Mouse (Mus musculus) forebrain, embryonic 12.5 days (tissue): ENCODE results near the gene Slc15a3. TPM values are rescaled to one million over a fixed set of nuclear protein-coding genes. Genes with fewer than 3 reads are reported as not detected.
A peak's percentile ranks its signal among the peaks of the same experiment; 100 is the strongest.

Experiments used
- ATAC-seq: fragments of 200-750 bp; cut with Nextera tagmentation; 2 replicates; pipeline ENCODE4 v1.8.0; 2017; ENCODE audit warnings: moderate TSS enrichment; ENCODE audit not compliant: low FRiP score
- H3K27ac ChIP-seq: fragments of 300-500 bp; sonication (generic); 2 replicates; pipeline ENCODE4 v1.5.1; 2016; ENCODE audit warnings: mild to moderate bottlenecking
- H3K27me3 ChIP-seq: fragments of 300-500 bp; sonication (generic); 2 replicates; pipeline ENCODE4 v1.6.1; 2016; ENCODE audit warnings: mild to moderate bottlenecking
- H3K36me3 ChIP-seq: fragments of 300-500 bp; sonication (generic); replicated peaks from 2 replicates; pipeline ENCODE4 v1.6.1; 2016; ENCODE audit warnings: mild to moderate bottlenecking
- H3K4me1 ChIP-seq: fragments of 300-500 bp; sonication (generic); 2 replicates; pipeline ENCODE4 v1.6.1; 2016
- H3K4me2 ChIP-seq: fragments of 300-500 bp; sonication (generic); 2 replicates; pipeline ENCODE4 v1.6.1; 2016; ENCODE audit warnings: mild to moderate bottlenecking, moderate library complexity
- H3K4me3 ChIP-seq: fragments of 300-500 bp; sonication (generic); replicated peaks from 2 replicates; pipeline ENCODE4 v1.5.1; 2016; ENCODE audit warnings: mild to moderate bottlenecking
- H3K9ac ChIP-seq: fragments of 300-500 bp; sonication (generic); 2 replicates; pipeline ENCODE4 v1.6.1; 2016; ENCODE audit warnings: mild to moderate bottlenecking
- H3K9me3 ChIP-seq: fragments of 300-500 bp; sonication (generic); 2 replicates; pipeline ENCODE4 v1.6.1; 2016
- WGBS: fragments of 180-500 bp; shearing (Covaris S2); methylation state at CpG from one replicate; pipeline ENCODE4 v1.1.7; 2016; 5-methylcytosine and 5-hydroxymethylcytosine counted together
- polyA plus RNA-seq: library from polyadenylated mRNA; unstranded; fragments of >200 nt; fragmentation: Nextera tagmentation; extraction: Ambion mirVana; gene quantifications from 2 replicates; pipeline ENCODE4 v1.2.1, GENCODE M21; 2016

The Slc15a3 gene
- polyA plus RNA-seq, 1 experiment from 2014 or later: 0.38 TPM

DNA sequence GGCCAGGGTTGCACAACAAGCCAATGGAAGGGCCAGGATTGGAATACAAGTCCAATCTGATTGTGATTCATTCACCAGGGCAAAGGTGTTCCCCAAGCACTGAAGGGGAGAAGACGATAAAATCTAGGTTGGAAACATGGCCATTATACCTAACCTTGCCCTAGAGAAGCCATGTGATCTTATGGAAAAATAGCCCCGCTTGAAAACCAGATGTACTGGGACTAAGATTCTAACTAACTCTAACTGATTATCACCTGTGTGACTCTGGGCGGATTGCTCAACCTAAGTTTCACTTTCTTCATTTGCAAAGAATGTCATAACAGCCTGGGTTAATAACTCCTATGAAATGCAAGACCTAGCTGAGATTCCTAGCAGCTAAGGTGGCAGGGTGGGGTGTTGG lies 15.9 kb downstream of the Slc15a3 start:
- no peak overlapping the region for H3K4me3 ChIP-seq
- H3K9me3 ChIP-seq: no peaks in the 10 kb centered on the region
- H3K36me3 ChIP-seq: peaks cover 44% of the 10 kb centered on the region
- no peaks in the 10 kb centered on the region; the same call in 1 of the 2 replicates for H3K4me1 ChIP-seq
- H3K9ac ChIP-seq: no peak overlapping the region
- H3K27me3 ChIP-seq: no peaks in the 10 kb centered on the region
- 82% methylated on average over 3 of the region's 3 CpGs for WGBS
- H3K27ac ChIP-seq: no peak overlapping the region
- no peak for ATAC-seq
- H3K4me2 ChIP-seq: no peak overlapping the region

DNA sequence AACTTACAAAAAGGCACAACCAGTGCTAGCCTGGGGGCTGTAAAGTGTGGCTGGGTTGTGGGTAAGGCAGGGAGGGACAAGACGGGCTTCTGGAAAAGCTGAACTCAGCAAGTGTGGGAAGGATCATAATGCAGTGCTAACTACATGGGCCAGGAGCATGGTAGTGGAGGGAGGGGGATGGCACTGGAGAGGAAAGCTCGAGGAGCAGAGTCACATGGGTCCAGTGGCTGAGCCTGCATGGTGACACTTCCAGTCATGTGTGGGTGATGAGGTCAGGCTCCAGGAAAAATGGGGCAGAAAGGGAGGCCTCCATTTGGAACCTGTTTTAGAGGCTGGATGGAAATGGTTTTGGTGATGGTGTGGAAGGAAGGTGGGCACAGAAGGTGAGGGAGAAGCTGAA lies 17.0 kb downstream of the Slc15a3 start:
- ATAC-seq: no peak
- H3K4me1 ChIP-seq: no peaks in the 10 kb centered on the region; the same call in 1 of the 2 replicates
- no peak overlapping the region for H3K27ac ChIP-seq
- no peaks in the 10 kb centered on the region for H3K27me3 ChIP-seq
- no peak overlapping the region for H3K9ac ChIP-seq
- peaks cover 55% of the 10 kb centered on the region for H3K36me3 ChIP-seq
- 63% methylated on average over 2 of the region's 2 CpGs for WGBS
- H3K4me3 ChIP-seq: no peak overlapping the region
- H3K4me2 ChIP-seq: no peak overlapping the region
- H3K9me3 ChIP-seq: no peaks in the 10 kb centered on the region

DNA sequence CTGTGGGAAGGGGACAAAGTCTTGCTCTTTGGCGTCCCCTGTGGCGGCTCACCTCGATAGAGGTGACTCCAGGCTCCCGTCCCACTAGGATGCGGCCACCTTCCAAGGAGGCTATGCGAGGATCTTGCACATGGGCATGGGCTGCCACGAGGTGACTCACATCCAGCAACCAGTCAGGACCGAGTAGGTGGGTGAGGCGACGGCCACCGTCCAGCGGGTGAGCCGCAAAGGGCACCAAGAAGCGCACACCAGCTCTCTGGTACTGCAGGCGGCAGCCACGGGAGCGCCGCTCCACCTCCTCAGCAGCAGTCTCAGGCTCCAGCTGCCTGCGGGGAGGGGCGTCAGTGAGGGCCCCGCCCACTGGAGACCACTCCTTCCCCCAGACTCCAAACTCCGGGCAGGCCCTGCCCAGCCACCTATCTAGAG lies 20.6 kb downstream of the Slc15a3 start:
- Histone ChIP-seq H3K4me3 (no peak overlapping the region), H3K9me3 (no peaks in the 10 kb centered on the region), H3K9ac (no peak overlapping the region), H3K4me2 (no peak overlapping the region), H3K27me3 (no peaks in the 10 kb centered on the region), H3K4me1 (no peaks in the 10 kb centered on the region; the same call in 1 of the 2 replicates), H3K27ac (no peak overlapping the region), H3K36me3 (peaks cover 90% of the 10 kb centered on the region)
- WGBS: 60% methylated on average over 22 of the region's 22 CpGs
- ATAC-seq: 0 out of 2 replicates have a peak, but pooled peaks have one; percentile 24

DNA sequence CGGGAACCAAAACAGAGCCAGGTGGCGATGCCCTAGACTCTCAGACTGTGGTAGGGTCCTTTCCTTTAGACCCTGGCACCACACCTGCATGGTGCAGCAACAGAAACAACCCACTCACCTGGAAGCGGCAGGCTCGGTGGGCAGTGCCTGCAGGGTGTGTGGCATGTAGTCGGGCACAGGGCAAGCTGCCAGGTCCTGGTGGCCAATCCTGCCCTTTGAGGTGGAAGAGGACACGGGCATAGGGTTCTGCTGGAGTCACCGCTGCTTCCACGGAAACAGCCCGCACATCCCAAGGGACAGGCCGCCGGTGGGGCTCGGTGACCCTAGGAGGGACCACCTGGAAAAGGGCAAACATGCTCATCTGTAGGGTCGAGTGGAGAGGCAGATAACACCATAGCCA lies 26.8 kb downstream of the Slc15a3 start:
- 90% methylated on average over 13 of the region's 13 CpGs for WGBS
- Histone ChIP-seq H3K4me3 (no peak overlapping the region), H3K9ac (no peak overlapping the region), H3K9me3 (no peaks in the 10 kb centered on the region), H3K4me1 (peaks cover 26% of the 10 kb centered on the region), H3K36me3 (peaks cover 64% of the 10 kb centered on the region), H3K4me2 (no peak overlapping the region), H3K27me3 (no peaks in the 10 kb centered on the region), H3K27ac (no peak overlapping the region)
- no peak for ATAC-seq

DNA sequence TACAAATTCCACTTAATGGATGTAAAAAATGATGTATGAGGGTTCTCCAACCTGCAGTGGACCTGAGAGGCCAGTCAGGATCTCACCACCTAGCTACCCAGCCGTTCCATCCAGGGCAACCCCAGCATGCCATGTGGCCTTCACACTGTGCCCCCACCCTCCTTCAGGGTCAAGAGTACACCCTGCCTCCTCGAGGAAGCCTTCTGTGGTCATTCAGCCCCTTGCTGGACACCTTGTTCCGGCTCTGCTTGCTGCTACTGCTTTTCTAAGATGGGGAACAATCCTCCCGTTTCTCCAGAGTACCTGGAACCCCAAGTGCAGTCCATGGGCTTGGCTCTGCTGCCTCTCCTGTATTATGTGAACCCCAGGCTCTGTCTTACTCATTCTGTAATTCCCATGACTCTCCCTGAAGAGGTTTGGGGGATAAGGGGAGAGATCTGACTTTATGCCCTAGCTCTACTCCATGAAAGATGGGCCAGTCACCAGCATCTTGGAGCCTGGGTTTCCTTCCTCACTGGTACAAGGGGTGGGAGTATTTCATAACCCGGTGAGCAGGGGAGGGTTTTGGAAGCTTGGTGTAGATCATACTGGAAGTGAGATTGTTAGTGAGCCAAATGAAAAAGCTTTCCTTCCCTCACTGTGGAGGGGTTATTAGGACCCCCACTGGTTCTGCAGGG lies 28.6 kb downstream of the Slc15a3 start:
- H3K36me3 ChIP-seq: peaks cover 64% of the 10 kb centered on the region
- H3K4me1 ChIP-seq: peaks cover 26% of the 10 kb centered on the region

DNA sequence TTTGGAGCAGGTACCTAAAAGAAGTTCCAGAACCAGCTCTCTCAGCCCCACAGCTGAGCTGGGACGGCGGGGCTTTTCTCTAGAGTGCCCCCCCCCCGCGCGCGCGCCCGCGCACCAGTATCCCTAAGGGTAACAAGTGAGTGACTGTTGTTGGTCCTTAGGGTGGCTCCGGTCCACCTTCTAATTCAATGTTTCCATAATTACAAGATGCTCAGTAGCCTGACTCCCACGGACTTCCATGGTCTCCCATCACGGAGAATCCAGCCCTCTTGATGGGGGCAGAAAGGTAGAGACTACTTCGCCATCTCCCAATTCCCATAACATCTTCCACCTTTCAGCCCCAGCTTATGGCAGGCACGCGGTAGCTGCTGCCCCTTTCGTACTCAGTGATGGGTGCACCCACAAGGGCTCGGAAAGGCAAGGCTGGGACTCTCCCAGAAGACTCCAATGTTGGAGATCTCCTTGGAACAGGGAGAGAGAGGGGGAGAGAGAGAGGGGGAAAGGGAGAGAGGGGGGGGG lies 29.2 kb downstream of the Slc15a3 start:
- ATAC-seq: peak; percentile 30
- H3K9ac ChIP-seq: peak overlapping the region; percentile 90
- peak overlapping the region; percentile 91 for H3K27ac ChIP-seq
- WGBS: 0% methylated on average over 17 of the region's 17 CpGs
- peaks cover 26% of the 10 kb centered on the region for H3K4me1 ChIP-seq
- no peaks in the 10 kb centered on the region for H3K9me3 ChIP-seq
- peaks cover 64% of the 10 kb centered on the region for H3K36me3 ChIP-seq
- H3K27me3 ChIP-seq: no peaks in the 10 kb centered on the region
- H3K4me3 ChIP-seq: peak overlapping the region; percentile 87
- peak overlapping the region; percentile 89 for H3K4me2 ChIP-seq

More for the DNA sequence above, 28.6 kb downstream of the Slc15a3 start:
- Histone ChIP-seq H3K4me3 (peak overlapping the region; percentile 87), H3K27ac (0 out of 2 replicates have a peak overlapping the region, but pooled peaks have one; percentile 91), H3K9me3 (no peaks in the 10 kb centered on the region), H3K9ac (peak overlapping the region; percentile 90), H3K4me2 (peak overlapping the region; percentile 89), H3K27me3 (no peaks in the 10 kb centered on the region)
- 32% methylated on average over 5 of the region's 5 CpGs for WGBS
- ATAC-seq: 0 out of 2 replicates have a peak, but pooled peaks have one; percentile 9

DNA sequence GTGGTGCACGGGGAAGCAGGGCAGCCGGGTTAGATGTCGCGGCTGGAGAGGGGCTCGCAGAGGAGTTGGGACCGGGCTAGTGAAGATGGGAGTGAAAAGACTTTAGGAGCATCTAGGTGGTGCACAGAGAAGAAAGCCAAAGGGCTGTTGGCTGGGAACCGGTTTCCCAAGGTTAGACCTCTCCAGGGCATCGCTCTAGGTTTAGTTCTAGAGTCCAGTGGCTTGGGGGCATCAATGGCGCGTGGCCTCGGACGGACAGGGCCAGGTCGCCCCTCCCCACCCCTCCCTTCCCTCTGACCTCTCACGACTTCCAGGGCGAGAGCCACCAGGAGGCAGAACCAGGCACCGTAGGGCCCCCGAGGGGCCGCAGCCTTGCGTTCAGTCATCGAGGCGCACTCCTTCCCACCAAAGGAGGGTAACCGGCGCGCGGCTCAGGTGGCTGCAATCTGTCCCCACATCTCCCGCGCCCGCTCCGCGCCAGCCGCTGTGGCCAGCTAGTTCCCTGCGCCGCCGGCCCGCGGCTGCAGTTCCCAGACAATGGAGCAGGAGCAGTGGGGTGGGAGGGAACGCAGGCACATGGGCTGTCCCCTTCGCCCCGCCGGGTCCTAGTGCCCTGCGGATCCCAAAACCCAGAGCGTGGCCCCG lies 29.8 kb downstream of the Slc15a3 start:
- 1% methylated on average over 40 of the region's 43 CpGs for WGBS
- Histone ChIP-seq H3K9me3 (no peaks in the 10 kb centered on the region), H3K36me3 (peaks cover 64% of the 10 kb centered on the region), H3K27me3 (no peaks in the 10 kb centered on the region), H3K4me2 (peak overlapping the region; percentile 89), H3K9ac (peak overlapping the region; percentile 90), H3K27ac (peak overlapping the region; percentile 91), H3K4me3 (peak overlapping the region; percentile 87), H3K4me1 (peaks cover 26% of the 10 kb centered on the region)
- peak; percentile 97 for ATAC-seq

DNA sequence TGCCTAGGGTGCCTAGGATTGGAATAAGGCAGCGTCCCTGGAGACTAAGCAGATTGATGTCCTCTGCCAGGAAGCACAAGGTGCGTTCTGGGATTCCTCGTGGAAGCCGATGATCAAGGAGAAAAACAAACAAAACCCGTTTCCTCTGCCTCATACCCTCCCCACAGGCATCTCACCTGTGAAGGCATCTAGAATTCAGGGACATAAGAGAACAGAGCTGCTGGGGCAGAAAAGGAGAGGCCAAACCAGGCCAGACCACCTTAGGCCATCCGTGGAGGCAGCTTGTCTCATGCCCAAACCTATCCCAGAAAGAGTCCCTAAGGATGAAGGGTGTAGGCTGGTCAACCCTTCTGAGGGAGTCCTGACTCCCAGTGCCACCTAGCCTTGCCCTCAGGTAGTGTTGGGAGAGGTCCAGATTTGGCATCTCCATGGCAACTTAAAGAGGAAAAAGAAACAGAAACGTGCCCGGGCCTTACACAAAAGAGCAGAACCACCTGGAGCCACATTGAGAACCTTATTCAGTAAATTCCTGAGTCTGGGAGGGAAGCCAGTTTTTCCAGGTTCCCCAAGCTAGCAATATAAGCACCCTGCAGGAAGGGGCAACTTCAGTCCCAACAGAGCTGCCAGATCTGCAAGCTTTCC lies 30.5 kb downstream of the Slc15a3 start, which contains the start of gene Tmem132a:
Tmem132a (minus strand) TSS at position 55 of the 642 bp plus-strand sequence.
- peaks cover 26% of the 10 kb centered on the region for H3K4me1 ChIP-seq
- H3K27me3 ChIP-seq: no peaks in the 10 kb centered on the region
- peak within 1 kb of the TSS; percentile 87 for H3K4me3 ChIP-seq
- H3K27ac ChIP-seq: peak within 1 kb of the TSS; percentile 91
- H3K9ac ChIP-seq: peak within 1 kb of the TSS; percentile 90
- 4% methylated on average over 8 of the region's 8 CpGs for WGBS
- peak within 1 kb of the TSS; percentile 89 for H3K4me2 ChIP-seq
- H3K9me3 ChIP-seq: no peaks in the 10 kb centered on the region
- ATAC-seq: peak; percentile 44
- peaks cover 59% of the 10 kb centered on the region for H3K36me3 ChIP-seq

DNA sequence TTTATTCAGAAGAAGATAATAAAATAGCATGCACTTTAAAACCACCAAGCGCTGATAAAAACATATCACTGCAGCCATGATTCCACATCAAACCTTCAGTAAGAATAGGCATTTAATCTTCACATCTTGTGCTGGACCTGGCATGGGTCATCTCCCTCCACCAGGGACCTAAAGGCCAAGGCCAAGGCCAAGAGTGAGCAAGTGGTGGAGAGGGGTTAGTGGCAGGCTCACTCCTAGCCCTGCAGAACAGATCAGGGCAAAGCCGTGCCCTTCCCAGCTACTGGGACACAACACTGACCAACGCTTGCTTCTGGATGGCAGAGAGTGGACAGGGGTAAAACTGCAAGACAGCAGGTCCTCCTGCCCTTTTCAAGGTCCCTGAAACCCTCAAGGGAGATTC lies 31.1 kb downstream of the Slc15a3 start:
- Histone ChIP-seq H3K36me3 (peaks cover 52% of the 10 kb centered on the region), H3K4me2 (no peak overlapping the region), H3K9me3 (no peaks in the 10 kb centered on the region), H3K27ac (0 out of 2 replicates have a peak overlapping the region, but pooled peaks have one; percentile 91), H3K9ac (no peak overlapping the region), H3K4me3 (no peak overlapping the region), H3K4me1 (peaks cover 26% of the 10 kb centered on the region), H3K27me3 (no peaks in the 10 kb centered on the region)
- no peak for ATAC-seq
- WGBS: 88% methylated on average over 3 of the region's 3 CpGs

DNA sequence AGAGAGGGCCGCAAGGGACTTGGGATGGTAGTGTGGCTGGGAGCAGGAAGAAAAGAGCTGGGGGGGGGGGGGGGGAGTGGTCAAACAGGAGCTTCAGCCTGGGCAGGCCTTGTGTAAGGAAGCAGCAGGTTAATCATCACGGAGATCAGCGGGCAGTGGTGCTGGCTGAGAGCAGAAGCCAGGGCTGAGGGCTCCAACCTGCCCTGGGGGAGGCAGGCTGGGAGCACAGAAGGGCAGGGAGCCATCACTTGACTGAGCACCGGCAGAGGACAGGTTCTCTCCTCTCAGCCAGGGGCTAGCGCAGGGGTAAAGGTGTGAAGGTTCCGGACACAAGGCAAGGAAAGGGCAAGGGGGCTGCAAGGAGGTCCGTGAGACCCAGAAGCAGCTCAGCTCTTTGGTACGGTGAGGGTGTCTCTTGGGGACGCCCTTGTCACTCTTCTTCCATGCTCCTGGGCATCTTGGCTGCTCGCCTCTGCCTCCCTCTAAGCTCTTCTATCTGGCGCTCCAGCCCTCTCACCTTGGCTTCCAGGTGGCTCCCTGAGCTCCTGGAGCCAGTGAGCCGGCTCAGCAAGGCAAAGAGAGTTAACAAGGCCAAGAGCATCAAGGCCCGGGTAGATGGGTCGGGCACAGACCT lies 31.9 kb downstream of the Slc15a3 start:
- no peaks in the 10 kb centered on the region for H3K27me3 ChIP-seq
- H3K27ac ChIP-seq: no peak overlapping the region
- H3K9ac ChIP-seq: no peak overlapping the region
- no peak overlapping the region for H3K4me2 ChIP-seq
- H3K36me3 ChIP-seq: peaks cover 45% of the 10 kb centered on the region
- ATAC-seq: no peak
- 79% methylated on average over 14 of the region's 14 CpGs for WGBS
- no peak overlapping the region for H3K4me3 ChIP-seq
- peaks cover 26% of the 10 kb centered on the region for H3K4me1 ChIP-seq
- no peaks in the 10 kb centered on the region for H3K9me3 ChIP-seq

DNA sequence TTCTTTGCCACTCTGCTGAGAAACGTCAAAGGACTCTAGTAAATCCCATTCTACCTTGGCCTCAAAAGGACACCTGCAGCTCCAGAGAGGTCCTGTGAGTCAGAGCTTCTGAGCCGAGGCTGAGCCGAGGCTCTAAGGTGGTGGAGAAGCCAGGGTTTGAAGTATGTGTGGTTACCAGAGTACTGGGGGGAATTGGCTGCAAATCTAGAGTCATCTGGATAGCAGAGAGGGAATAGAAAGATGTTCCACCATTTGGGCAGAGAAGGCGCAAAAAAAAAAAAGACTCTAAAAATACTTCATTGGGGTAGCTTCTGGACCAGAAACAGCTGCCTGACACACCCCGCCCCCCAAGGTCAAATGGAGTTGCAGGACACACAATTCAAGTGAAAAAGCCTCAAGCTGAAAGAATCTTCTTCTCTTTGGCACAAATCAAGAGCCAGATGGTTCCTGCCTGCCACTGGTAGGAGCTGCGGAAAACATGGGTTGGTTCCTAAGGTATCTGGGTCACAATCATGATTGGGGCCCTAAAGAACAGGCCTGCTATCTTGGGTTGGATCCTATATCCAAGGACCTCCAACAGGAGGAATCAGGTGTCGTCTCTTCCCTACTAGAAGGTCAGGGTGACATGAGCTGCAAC lies 38.8 kb downstream of the Slc15a3 start:
- no peaks in the 10 kb centered on the region for H3K27me3 ChIP-seq
- 92% methylated on average over 7 of the region's 7 CpGs for WGBS
- H3K4me2 ChIP-seq: no peak overlapping the region
- H3K4me1 ChIP-seq: peaks cover 24% of the 10 kb centered on the region
- H3K9ac ChIP-seq: no peak overlapping the region
- peaks cover 20% of the 10 kb centered on the region for H3K36me3 ChIP-seq
- no peak overlapping the region for H3K27ac ChIP-seq
- H3K9me3 ChIP-seq: no peaks in the 10 kb centered on the region
- no peak overlapping the region for H3K4me3 ChIP-seq
- ATAC-seq: no peak
